Mouse (Mus musculus) forebrain, embryonic 16.5 days (tissue): Measurements from ENCODE around the gene Rps18. TPM values are rescaled to one million over a fixed set of nuclear protein-coding genes. Genes with fewer than 3 reads are reported as not detected.

ENCODE experiments used
- ATAC-seq: fragments of 200-750 bp; cut with Nextera tagmentation; 2 replicates; pipeline ENCODE4 v1.8.0; 2017; ENCODE audit warnings: mild to moderate bottlenecking, moderate library complexity
- H3K27ac ChIP-seq: fragments of 300-500 bp; sonication (generic); 2 replicates; pipeline ENCODE4 v1.5.1; 2014; ENCODE audit warnings: low read length, control low read depth
- H3K27me3 ChIP-seq: fragments of 300-500 bp; sonication (generic); replicated peaks from 2 replicates; pipeline ENCODE4 v1.6.1; 2014; ENCODE audit warnings: low read length; ENCODE audit not compliant: control insufficient read depth, insufficient read depth
- H3K36me3 ChIP-seq: fragments of 300-500 bp; sonication (generic); 2 replicates; pipeline ENCODE4 v1.6.1; 2014; ENCODE audit not compliant: control insufficient read depth, insufficient read depth
- H3K4me1 ChIP-seq: fragments of 300-500 bp; sonication (generic); replicated peaks from 2 replicates; pipeline ENCODE4 v1.6.1; 2014; ENCODE audit warnings: low read length; ENCODE audit not compliant: control insufficient read depth, insufficient read depth
- H3K4me2 ChIP-seq: fragments of 300-500 bp; sonication (generic); 2 replicates; pipeline ENCODE4 v1.6.1; 2014; ENCODE audit warnings: mild to moderate bottlenecking, low read length, control low read depth
- H3K4me3 ChIP-seq: fragments of 300-500 bp; sonication (generic); replicated peaks from 2 replicates; pipeline ENCODE4 v1.5.1; 2014; ENCODE audit warnings: mild to moderate bottlenecking, low read length, control low read depth
- H3K9ac ChIP-seq: fragments of 300-500 bp; sonication (generic); replicated peaks from 2 replicates; pipeline ENCODE4 v1.6.1; 2014; ENCODE audit warnings: low read depth, low read length, control low read depth
- H3K9me3 ChIP-seq: fragments of 300-500 bp; sonication (generic); 2 replicates; pipeline ENCODE4 v1.6.1; 2016; ENCODE audit warnings: low read length; ENCODE audit not compliant: control insufficient read depth
- WGBS: fragments of 180-500 bp; shearing (Covaris S2); extraction: QIAGEN DNeasy Blood & Tissue Kit; methylation state at CpG from one replicate; pipeline ENCODE4 v1.1.7; 2014; 5-methylcytosine and 5-hydroxymethylcytosine counted together
- polyA plus RNA-seq: library from polyadenylated mRNA; unstranded; fragments of >200 nt; fragmentation: Nextera tagmentation; extraction: Ambion mirVana; gene quantifications from 2 replicates; pipeline ENCODE4 v1.2.1, GENCODE M21; 2015

The Rps18 gene
- polyA plus RNA-seq, 1 experiment from 2014 or later, result 811 TPM

- ATAC-seq, result no peak
- Histone ChIP-seq H3K36me3 (0 out of 2 replicates have a peak, but pooled peaks cover 8% of the 10 kb centered on the region), H3K27me3 (no peaks in the 10 kb centered on the region), H3K4me2 (peak overlapping the region; percentile 98), H3K9me3 (no peaks in the 10 kb centered on the region), H3K27ac (peak overlapping the region; percentile 92), H3K4me1 (peaks cover 18% of the 10 kb centered on the region), H3K9ac (peak overlapping the region; percentile 84), H3K4me3 (peak overlapping the region; percentile 76)
- under 1% methylated on average over 41 of the region's 45 CpGs for WGBS
Observed at GRCm38 (mm10) chr17:33930280-33931158, 25.3 kb downstream of the Rps18 start.

GRCm38 (mm10) chr17:33929371-33930279 is 26.2 kb downstream of the Rps18 start, which contains the start of gene Rgl2:
TSS of gene Rgl2 (plus strand) at chr17:33929543.
- H3K36me3 ChIP-seq, result 0 out of 2 replicates have a peak, but pooled peaks cover 5% of the 10 kb centered on the region
- WGBS, result under 1% methylated on average over 70 of the region's 80 CpGs

GRCm38 (mm10) chr17:33928251-33928947 is 27.4 kb downstream of the Rps18 start:
- H3K4me2 ChIP-seq, result peak overlapping the region; percentile 98
- no peak overlapping the region for H3K27ac ChIP-seq
- H3K9me3 ChIP-seq, result no peaks in the 10 kb centered on the region
- peaks cover 18% of the 10 kb centered on the region for H3K4me1 ChIP-seq
- H3K4me3 ChIP-seq, result peak overlapping the region; percentile 76
- 0 out of 2 replicates have a peak, but pooled peaks cover 5% of the 10 kb centered on the region for H3K36me3 ChIP-seq
- peak overlapping the region; percentile 84 for H3K9ac ChIP-seq
- WGBS, result 62% methylated on average over 21 of the region's 21 CpGs
- H3K27me3 ChIP-seq, result no peaks in the 10 kb centered on the region
- no peak for ATAC-seq

More at GRCm38 (mm10) chr17:33929371-33930279, 26.2 kb downstream of the Rps18 start, which contains the start of gene Rgl2:
- Histone ChIP-seq H3K4me1 (peaks cover 18% of the 10 kb centered on the region), H3K9me3 (no peaks in the 10 kb centered on the region), H3K9ac (peak within 1 kb of the TSS; percentile 84), H3K4me3 (peak within 1 kb of the TSS; percentile 76), H3K4me2 (peak within 1 kb of the TSS; percentile 98), H3K27ac (peak within 1 kb of the TSS; percentile 92), H3K27me3 (no peaks in the 10 kb centered on the region)
- peak; percentile 93 for ATAC-seq

- H3K4me3 ChIP-seq, result no peak overlapping the region
- H3K36me3 ChIP-seq, result 0 out of 2 replicates have a peak, but pooled peaks cover 2% of the 10 kb centered on the region
- H3K27ac ChIP-seq, result no peak overlapping the region
- ATAC-seq, result no peak
- WGBS, result 74% methylated on average over 17 of the region's 17 CpGs
- H3K4me2 ChIP-seq, result no peak overlapping the region
- H3K4me1 ChIP-seq, result peaks cover 17% of the 10 kb centered on the region
- no peaks in the 10 kb centered on the region for H3K9me3 ChIP-seq
- H3K9ac ChIP-seq, result no peak overlapping the region
- no peaks in the 10 kb centered on the region for H3K27me3 ChIP-seq
Observed at GRCm38 (mm10) chr17:33926207-33926932, 29.4 kb downstream of the Rps18 start.

GRCm38 (mm10) chr17:33925406-33926116 is 30.2 kb downstream of the Rps18 start:
- no peak overlapping the region for H3K4me2 ChIP-seq
- H3K27ac ChIP-seq, result no peak overlapping the region
- H3K27me3 ChIP-seq, result no peaks in the 10 kb centered on the region
- H3K4me1 ChIP-seq, result peaks cover 12% of the 10 kb centered on the region
- no peak overlapping the region for H3K4me3 ChIP-seq
- WGBS, result 84% methylated on average over 21 of the region's 21 CpGs
- H3K9ac ChIP-seq, result no peak overlapping the region
- ATAC-seq, result no peak
- 0 out of 2 replicates have a peak, but pooled peaks cover 2% of the 10 kb centered on the region for H3K36me3 ChIP-seq
- H3K9me3 ChIP-seq, result no peaks in the 10 kb centered on the region

- peaks cover 20% of the 10 kb centered on the region for H3K4me1 ChIP-seq
- no peak for ATAC-seq
Observed at GRCm38 (mm10) chr17:33924577-33925283, 31.1 kb downstream of the Rps18 start.

GRCm38 (mm10) chr17:33921361-33921760 is 34.4 kb downstream of the Rps18 start:
- ATAC-seq, result no peak
- Histone ChIP-seq H3K36me3 (no peaks in the 10 kb centered on the region), H3K27me3 (no peaks in the 10 kb centered on the region), H3K4me3 (no peak overlapping the region), H3K27ac (no peak overlapping the region), H3K9me3 (no peaks in the 10 kb centered on the region), H3K4me2 (no peak overlapping the region), H3K4me1 (peaks cover 32% of the 10 kb centered on the region), H3K9ac (no peak overlapping the region)
- 88% methylated on average over 7 of the region's 7 CpGs for WGBS

More at GRCm38 (mm10) chr17:33924577-33925283, 31.1 kb downstream of the Rps18 start:
- no peaks in the 10 kb centered on the region for H3K9me3 ChIP-seq
- H3K27me3 ChIP-seq, result no peaks in the 10 kb centered on the region
- no peak overlapping the region for H3K4me3 ChIP-seq
- H3K36me3 ChIP-seq, result 0 out of 2 replicates have a peak, but pooled peaks cover 2% of the 10 kb centered on the region
- H3K4me2 ChIP-seq, result no peak overlapping the region
- no peak overlapping the region for H3K27ac ChIP-seq
- 85% methylated on average over 10 of the region's 10 CpGs for WGBS
- H3K9ac ChIP-seq, result no peak overlapping the region
